Mouse (Mus musculus): ENCODE measurements around the gene Epha2. TPM values are rescaled to one million over a fixed set of nuclear protein-coding genes. Genes with fewer than 3 reads are reported as not detected.

Gene Epha2
- polyA plus RNA-seq, 1 experiment from 2014 or later: 7.8 TPM

GRCm38 (mm10) chr4:141308857-141309772, 8.1 kb downstream of the Epha2 start:
- Histone ChIP-seq H3K4me1 (peaks cover 55% of the 10 kb centered on the region), H3K4me2 (replicated peaks) (peak overlapping the region; percentile 26), H3K9ac (replicated peaks) (no peak overlapping the region), H3K4me3 (no peak overlapping the region), H3K27ac (replicated peaks) (peak overlapping the region; percentile 70), H3K9me3 (no peaks in the 10 kb centered on the region), H3K36me3 (peaks cover 8% of the 10 kb centered on the region; the same call in 1 of the 2 replicates), H3K27me3 (peaks cover 17% of the 10 kb centered on the region)
- WGBS: 94% methylated on average over 34 of the region's 34 CpGs
- no peak for ATAC-seq (ENCODE audit: low FRiP score, low read depth)

GRCm38 (mm10) chr4:141309773-141310145, 8.7 kb downstream of the Epha2 start:
- Histone ChIP-seq H3K27me3 (0 out of 2 replicates have a peak, but pooled peaks cover 12% of the 10 kb centered on the region), H3K36me3 (peaks cover 8% of the 10 kb centered on the region; the same call in 1 of the 2 replicates), H3K9ac (replicated peaks) (no peak overlapping the region), H3K27ac (replicated peaks) (peak overlapping the region; percentile 70), H3K4me1 (peaks cover 58% of the 10 kb centered on the region), H3K9me3 (no peaks in the 10 kb centered on the region), H3K4me2 (replicated peaks) (peak overlapping the region; percentile 26), H3K4me3 (no peak overlapping the region)
- 14% methylated on average over 10 of the region's 10 CpGs for WGBS
- no peak for ATAC-seq (ENCODE audit: low FRiP score, low read depth)

GRCm38 (mm10) chr4:141310191-141310606, 9.2 kb downstream of the Epha2 start:
- WGBS: 6% methylated on average over 7 of the region's 8 CpGs
- Histone ChIP-seq H3K27me3 (0 out of 2 replicates have a peak, but pooled peaks cover 8% of the 10 kb centered on the region), H3K36me3 (peaks cover 8% of the 10 kb centered on the region; the same call in 1 of the 2 replicates), H3K4me3 (no peak overlapping the region), H3K27ac (replicated peaks) (peak overlapping the region; percentile 70), H3K4me2 (replicated peaks) (peak overlapping the region; percentile 26), H3K4me1 (peaks cover 58% of the 10 kb centered on the region), H3K9me3 (no peaks in the 10 kb centered on the region), H3K9ac (replicated peaks) (no peak overlapping the region)
- peak; percentile 47; the same call in 1 of the 2 replicates for ATAC-seq (ENCODE audit: low FRiP score, low read depth)

GRCm38 (mm10) chr4:141311078-141311477, 10.0 kb downstream of the Epha2 start:
- Histone ChIP-seq H3K27ac (replicated peaks) (0 out of 2 replicates have a peak overlapping the region, but pooled peaks have one; percentile 70), H3K27me3 (0 out of 2 replicates have a peak, but pooled peaks cover 6% of the 10 kb centered on the region), H3K4me3 (no peak overlapping the region), H3K4me1 (peaks cover 58% of the 10 kb centered on the region), H3K9me3 (no peaks in the 10 kb centered on the region), H3K36me3 (peaks cover 8% of the 10 kb centered on the region; the same call in 1 of the 2 replicates), H3K9ac (replicated peaks) (no peak overlapping the region), H3K4me2 (replicated peaks) (no peak overlapping the region)
- 81% methylated on average over 7 of the region's 7 CpGs for WGBS
- no peak for ATAC-seq (ENCODE audit: low FRiP score, low read depth)

- H3K27me3 ChIP-seq: 0 out of 2 replicates have a peak, but pooled peaks cover 6% of the 10 kb centered on the region
- ATAC-seq (ENCODE audit: low FRiP score, low read depth): no peak
- no peak overlapping the region for H3K4me3 ChIP-seq
- no peak overlapping the region; the same call in 1 of the 2 replicates for H3K4me2 ChIP-seq (replicated peaks)
- H3K27ac ChIP-seq (replicated peaks): peak overlapping the region; percentile 43
- 51% methylated on average over 6 of the region's 6 CpGs for WGBS
- H3K4me1 ChIP-seq: peaks cover 53% of the 10 kb centered on the region
- H3K9me3 ChIP-seq: no peaks in the 10 kb centered on the region
- H3K9ac ChIP-seq (replicated peaks): no peak overlapping the region
- peaks cover 9% of the 10 kb centered on the region; the same call in 1 of the 2 replicates for H3K36me3 ChIP-seq
Observed at GRCm38 (mm10) chr4:141311506-141311905, 10.5 kb downstream of the Epha2 start.

- no peak overlapping the region; the same call in 1 of the 2 replicates for H3K4me2 ChIP-seq (replicated peaks)
- no peak overlapping the region for H3K9ac ChIP-seq (replicated peaks)
- H3K27me3 ChIP-seq: 0 out of 2 replicates have a peak, but pooled peaks cover 6% of the 10 kb centered on the region
- WGBS: 63% methylated on average over 2 of the region's 2 CpGs
- H3K9me3 ChIP-seq: no peaks in the 10 kb centered on the region
- peaks cover 13% of the 10 kb centered on the region; the same call in 1 of the 2 replicates for H3K36me3 ChIP-seq
- peak overlapping the region; percentile 43 for H3K27ac ChIP-seq (replicated peaks)
- no peak overlapping the region for H3K4me3 ChIP-seq
- peaks cover 52% of the 10 kb centered on the region for H3K4me1 ChIP-seq
- no peak; the same call in 1 of the 2 replicates for ATAC-seq (ENCODE audit: low FRiP score, low read depth)
Observed at GRCm38 (mm10) chr4:141311908-141312307, 10.9 kb downstream of the Epha2 start.

- 0 out of 2 replicates have a peak, but pooled peaks cover 6% of the 10 kb centered on the region for H3K27me3 ChIP-seq
- 67% methylated on average over 17 of the region's 17 CpGs for WGBS
- H3K4me1 ChIP-seq: peaks cover 52% of the 10 kb centered on the region
- H3K36me3 ChIP-seq: peaks cover 16% of the 10 kb centered on the region; the same call in 1 of the 2 replicates
- no peak overlapping the region for H3K27ac ChIP-seq (replicated peaks)
- H3K9me3 ChIP-seq: no peaks in the 10 kb centered on the region
- ATAC-seq (ENCODE audit: low FRiP score, low read depth): no peak
- H3K9ac ChIP-seq (replicated peaks): no peak overlapping the region
- no peak overlapping the region for H3K4me2 ChIP-seq (replicated peaks)
- no peak overlapping the region for H3K4me3 ChIP-seq
Observed at GRCm38 (mm10) chr4:141312513-141313131, 11.6 kb downstream of the Epha2 start.

- Histone ChIP-seq H3K27me3 (0 out of 2 replicates have a peak, but pooled peaks cover 6% of the 10 kb centered on the region), H3K9me3 (no peaks in the 10 kb centered on the region), H3K36me3 (peaks cover 12% of the 10 kb centered on the region; the same call in 1 of the 2 replicates), H3K27ac (replicated peaks) (no peak overlapping the region), H3K4me3 (no peak overlapping the region), H3K4me1 (peaks cover 52% of the 10 kb centered on the region), H3K4me2 (replicated peaks) (no peak overlapping the region), H3K9ac (replicated peaks) (no peak overlapping the region)
- no peak for ATAC-seq (ENCODE audit: low FRiP score, low read depth)
- 56% methylated on average over 8 of the region's 8 CpGs for WGBS
Observed at GRCm38 (mm10) chr4:141313481-141313880, 12.4 kb downstream of the Epha2 start.

- 49% methylated on average over 11 of the region's 11 CpGs for WGBS
- Histone ChIP-seq H3K9ac (replicated peaks) (no peak overlapping the region), H3K27me3 (0 out of 2 replicates have a peak, but pooled peaks cover 2% of the 10 kb centered on the region), H3K9me3 (no peaks in the 10 kb centered on the region), H3K4me2 (replicated peaks) (no peak overlapping the region), H3K4me1 (peaks cover 52% of the 10 kb centered on the region), H3K27ac (replicated peaks) (no peak overlapping the region), H3K36me3 (peaks cover 8% of the 10 kb centered on the region; the same call in 1 of the 2 replicates), H3K4me3 (no peak overlapping the region)
- no peak for ATAC-seq (ENCODE audit: low FRiP score, low read depth)
Observed at GRCm38 (mm10) chr4:141313924-141314323, 12.9 kb downstream of the Epha2 start.

- H3K4me3 ChIP-seq: no peak overlapping the region
- no peaks in the 10 kb centered on the region for H3K27me3 ChIP-seq
- H3K36me3 ChIP-seq: peaks cover 8% of the 10 kb centered on the region; the same call in 1 of the 2 replicates
- H3K4me1 ChIP-seq: peaks cover 46% of the 10 kb centered on the region
- H3K9ac ChIP-seq (replicated peaks): no peak overlapping the region
- H3K27ac ChIP-seq (replicated peaks): no peak overlapping the region
- H3K9me3 ChIP-seq: no peaks in the 10 kb centered on the region
- H3K4me2 ChIP-seq (replicated peaks): no peak overlapping the region
- 85% methylated on average over 6 of the region's 6 CpGs for WGBS
- ATAC-seq (ENCODE audit: low FRiP score, low read depth): no peak
Observed at GRCm38 (mm10) chr4:141314745-141315144, 13.7 kb downstream of the Epha2 start.

GRCm38 (mm10) chr4:141316023-141316422, 15.0 kb downstream of the Epha2 start:
- no peak for ATAC-seq (ENCODE audit: low FRiP score, low read depth)
- Histone ChIP-seq H3K4me2 (replicated peaks) (no peak overlapping the region), H3K9me3 (no peaks in the 10 kb centered on the region), H3K36me3 (peaks cover 15% of the 10 kb centered on the region), H3K4me3 (no peak overlapping the region), H3K27me3 (no peaks in the 10 kb centered on the region), H3K27ac (replicated peaks) (no peak overlapping the region), H3K4me1 (peaks cover 34% of the 10 kb centered on the region), H3K9ac (replicated peaks) (no peak overlapping the region)
- 77% methylated on average over 7 of the region's 7 CpGs for WGBS

All from midbrain, embryonic 12.5 days (tissue).